Mouse (Mus musculus) brain, embryonic 14.5 days (tissue): ENCODE measurements around the gene Anapc7.
"Not testable (repeated sequence)": the region's sequence is repeated elsewhere in the genome, so short reads cannot be mapped to it uniquely, and the experiment has no call there.

Experiments used
- CTCF ChIP-seq: fragments of 200-500 bp; IDR thresholded peaks from 2 replicates; pipeline ENCODE4 v1.5.1; 2012; ENCODE audit warnings: inconsistent platforms, mild to moderate bottlenecking, moderate library complexity, borderline replicate concordance; ENCODE audit not compliant: insufficient read depth, insufficient read length; ENCODE audit errors: extremely low read depth
- POLR2A ChIP-seq: fragments of 200-500 bp; IDR thresholded peaks from 2 replicates; pipeline ENCODE4 v1.6.1; 2012; ENCODE audit warnings: mild to moderate bottlenecking, inconsistent platforms, borderline replicate concordance; ENCODE audit not compliant: poor library complexity, insufficient read depth, insufficient read length, severe bottlenecking; ENCODE audit errors: extremely low read depth

DNA sequence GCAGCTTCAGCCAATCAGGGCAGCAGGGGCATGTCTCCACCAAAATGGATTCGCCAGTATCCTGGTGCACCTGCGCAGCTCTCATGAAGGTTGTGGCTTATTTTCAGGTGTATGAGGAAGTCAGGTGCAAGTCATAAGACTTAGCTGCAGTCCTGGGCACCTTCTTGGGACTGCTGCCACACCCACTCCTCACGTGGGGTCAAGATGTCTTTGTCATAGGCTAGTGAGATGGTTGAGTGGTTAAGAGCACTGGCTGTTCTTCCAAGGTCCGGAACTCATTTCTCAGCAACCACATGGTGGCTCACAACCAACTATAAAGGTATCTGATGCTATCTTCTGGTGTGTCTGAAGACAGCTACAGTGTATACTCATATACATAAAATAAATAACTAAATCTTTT, 817 bp upstream of the Anapc7 start:
- TF ChIP-seq CTCF, POLR2A: not testable (repeated sequence)
